Mouse (Mus musculus): ENCODE measurements around the gene 4930447C04Rik. TPM values are rescaled to one million over a fixed set of nuclear protein-coding genes. Genes with fewer than 3 reads are reported as not detected.

4930447C04Rik gene
- polyA plus RNA-seq, 1 experiment from 2014 or later = 7.1 TPM

GRCm38 (mm10) chr12:72946064-72946395 lies 5.5 kb upstream of the 4930447C04Rik start:
- Histone ChIP-seq H3K27me3 (ENCODE audit: control insufficient read depth, insufficient read depth, low read length) (peaks cover 58% of the 10 kb centered on the region), H3K4me1 (ENCODE audit: control insufficient read depth, insufficient read depth, low read length) (0 out of 2 replicates have a peak, but pooled peaks cover 4% of the 10 kb centered on the region), H3K9ac (replicated peaks; ENCODE audit: low read depth, low read length) (no peak overlapping the region), H3K27ac (ENCODE audit: low read depth, low read length) (no peak overlapping the region), H3K4me2 (ENCODE audit: low read depth, low read length) (peak overlapping the region; percentile 43; the same call in 1 of the 2 replicates), H3K9me3 (ENCODE audit: control insufficient read depth, low read length) (no peaks in the 10 kb centered on the region), H3K4me3 (ENCODE audit: low read depth, low read length) (no peak overlapping the region), H3K36me3 (ENCODE audit: control insufficient read depth, insufficient read depth, low read length) (no peaks in the 10 kb centered on the region)
- WGBS = 7% methylated on average over 8 of the region's 8 CpGs
- peak; percentile 34; the same call in 1 of the 2 replicates for ATAC-seq (ENCODE audit: low read depth)

DNA sequence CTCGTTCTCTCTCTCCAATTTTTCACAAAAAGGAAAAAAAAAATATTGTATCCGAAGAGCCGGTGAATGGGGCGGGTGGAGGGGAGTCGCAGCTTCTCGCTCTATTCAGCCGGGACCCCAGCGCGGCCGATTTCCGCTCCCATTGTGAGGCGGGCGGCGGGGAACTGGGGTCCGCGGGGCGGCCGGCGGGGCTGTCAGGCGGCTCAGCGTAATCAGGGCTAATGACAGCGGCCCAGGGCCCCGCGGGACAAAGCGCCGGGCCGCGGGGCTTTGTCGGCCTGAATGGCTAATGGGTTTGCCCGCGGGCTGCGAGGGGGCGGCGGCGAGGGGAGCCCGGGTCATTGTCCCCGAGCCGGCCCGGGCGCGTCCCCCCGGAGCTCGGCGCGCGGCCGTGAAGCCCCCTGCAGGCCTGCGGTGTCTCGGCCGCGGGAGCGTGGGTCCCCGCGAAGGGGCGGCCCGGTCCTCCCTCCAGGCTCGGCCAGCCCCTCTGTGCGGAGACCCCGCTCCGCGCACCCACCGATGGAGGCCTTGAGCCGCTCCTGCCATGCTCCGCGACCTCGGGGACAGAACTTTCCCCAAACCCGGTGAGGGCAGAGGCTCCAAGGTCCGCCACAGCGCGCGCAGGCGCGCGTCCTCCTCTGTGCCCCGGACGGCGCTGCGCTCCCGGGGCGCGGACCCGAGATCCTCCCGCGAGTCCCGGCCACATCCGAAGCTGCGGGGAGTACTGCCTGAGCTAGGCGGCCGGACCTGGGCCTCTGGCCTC lies 4.9 kb upstream of the 4930447C04Rik start:
- under 1% methylated on average over 64 of the region's 89 CpGs for WGBS
- Histone ChIP-seq H3K4me1 (ENCODE audit: control insufficient read depth, insufficient read depth, low read length) (0 out of 2 replicates have a peak, but pooled peaks cover 4% of the 10 kb centered on the region), H3K9ac (replicated peaks; ENCODE audit: low read depth, low read length) (no peak overlapping the region), H3K27me3 (ENCODE audit: control insufficient read depth, insufficient read depth, low read length) (peaks cover 61% of the 10 kb centered on the region), H3K9me3 (ENCODE audit: control insufficient read depth, low read length) (no peaks in the 10 kb centered on the region), H3K4me3 (ENCODE audit: low read depth, low read length) (peak overlapping the region; percentile 26), H3K4me2 (ENCODE audit: low read depth, low read length) (peak overlapping the region; percentile 43), H3K36me3 (ENCODE audit: control insufficient read depth, insufficient read depth, low read length) (no peaks in the 10 kb centered on the region), H3K27ac (ENCODE audit: low read depth, low read length) (no peak overlapping the region)
- ATAC-seq (ENCODE audit: low read depth) = peak; percentile 60; the same call in 1 of the 2 replicates

- Histone ChIP-seq H3K36me3 (ENCODE audit: control insufficient read depth, insufficient read depth, low read length) (no peaks in the 10 kb centered on the region), H3K4me2 (ENCODE audit: low read depth, low read length) (peak overlapping the region; percentile 43), H3K9me3 (ENCODE audit: control insufficient read depth, low read length) (no peaks in the 10 kb centered on the region), H3K9ac (replicated peaks; ENCODE audit: low read depth, low read length) (no peak overlapping the region), H3K4me3 (ENCODE audit: low read depth, low read length) (peak overlapping the region; percentile 26; the same call in 1 of the 2 replicates), H3K4me1 (ENCODE audit: control insufficient read depth, insufficient read depth, low read length) (0 out of 2 replicates have a peak, but pooled peaks cover 4% of the 10 kb centered on the region), H3K27ac (ENCODE audit: low read depth, low read length) (no peak overlapping the region), H3K27me3 (ENCODE audit: control insufficient read depth, insufficient read depth, low read length) (peaks cover 63% of the 10 kb centered on the region)
- ATAC-seq (ENCODE audit: low read depth) = no peak
- 1% methylated on average over 24 of the region's 24 CpGs for WGBS
Measured at GRCm38 (mm10) chr12:72944411-72945225, 4.0 kb upstream of the 4930447C04Rik start.

- Histone ChIP-seq H3K9me3 (ENCODE audit: control insufficient read depth, low read length) (no peaks in the 10 kb centered on the region), H3K27ac (ENCODE audit: low read depth, low read length) (no peak overlapping the region), H3K36me3 (ENCODE audit: control insufficient read depth, insufficient read depth, low read length) (no peaks in the 10 kb centered on the region), H3K27me3 (ENCODE audit: control insufficient read depth, insufficient read depth, low read length) (peaks cover 65% of the 10 kb centered on the region), H3K4me1 (ENCODE audit: control insufficient read depth, insufficient read depth, low read length) (0 out of 2 replicates have a peak, but pooled peaks cover 4% of the 10 kb centered on the region), H3K4me3 (ENCODE audit: low read depth, low read length) (no peak overlapping the region), H3K4me2 (ENCODE audit: low read depth, low read length) (no peak overlapping the region), H3K9ac (replicated peaks; ENCODE audit: low read depth, low read length) (no peak overlapping the region)
- 5% methylated on average over 2 of the region's 2 CpGs for WGBS
- no peak for ATAC-seq (ENCODE audit: low read depth)
Measured at GRCm38 (mm10) chr12:72943574-72944110, 3.1 kb upstream of the 4930447C04Rik start.

DNA sequence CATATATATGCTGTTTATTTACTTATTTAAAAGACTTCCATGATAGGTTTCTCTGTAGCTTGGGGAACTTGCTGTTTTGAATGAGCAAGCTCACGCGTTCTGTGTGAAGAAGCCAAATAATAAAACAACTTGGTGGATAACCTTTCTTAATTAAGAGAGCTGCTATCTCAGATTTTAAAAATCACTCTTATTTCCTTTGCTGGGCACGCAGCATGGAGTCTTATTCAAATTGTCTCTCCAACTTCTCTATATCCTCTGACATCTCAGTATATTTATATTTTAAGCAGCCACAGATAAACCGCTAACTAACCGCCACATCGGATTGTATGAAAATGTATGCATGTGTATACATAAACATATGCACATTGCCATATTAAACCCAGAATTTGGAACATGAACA lies 1.6 kb upstream of the 4930447C04Rik start:
- no peak overlapping the region for H3K4me2 ChIP-seq (ENCODE audit: low read depth, low read length)
- H3K36me3 ChIP-seq (ENCODE audit: control insufficient read depth, insufficient read depth, low read length) = no peaks in the 10 kb centered on the region
- no peak for ATAC-seq (ENCODE audit: low read depth)
- WGBS = 14% methylated on average over 6 of the region's 6 CpGs
- no peak overlapping the region for H3K9ac ChIP-seq (replicated peaks; ENCODE audit: low read depth, low read length)
- H3K27ac ChIP-seq (ENCODE audit: low read depth, low read length) = no peak overlapping the region
- H3K9me3 ChIP-seq (ENCODE audit: control insufficient read depth, low read length) = no peaks in the 10 kb centered on the region
- no peak overlapping the region for H3K4me3 ChIP-seq (ENCODE audit: low read depth, low read length)
- 0 out of 2 replicates have a peak, but pooled peaks cover 4% of the 10 kb centered on the region for H3K4me1 ChIP-seq (ENCODE audit: control insufficient read depth, insufficient read depth, low read length)
- peaks cover 61% of the 10 kb centered on the region for H3K27me3 ChIP-seq (ENCODE audit: control insufficient read depth, insufficient read depth, low read length)

- H3K27ac ChIP-seq (ENCODE audit: low read depth, low read length) = no peak overlapping the region
- peaks cover 60% of the 10 kb centered on the region for H3K27me3 ChIP-seq (ENCODE audit: control insufficient read depth, insufficient read depth, low read length)
- ATAC-seq (ENCODE audit: low read depth) = no peak
- H3K4me3 ChIP-seq (ENCODE audit: low read depth, low read length) = no peak overlapping the region
- H3K9me3 ChIP-seq (ENCODE audit: control insufficient read depth, low read length) = no peaks in the 10 kb centered on the region
- 0 out of 2 replicates have a peak, but pooled peaks cover 4% of the 10 kb centered on the region for H3K4me1 ChIP-seq (ENCODE audit: control insufficient read depth, insufficient read depth, low read length)
- no peaks in the 10 kb centered on the region for H3K36me3 ChIP-seq (ENCODE audit: control insufficient read depth, insufficient read depth, low read length)
- under 1% methylated on average over 32 of the region's 32 CpGs for WGBS
- H3K9ac ChIP-seq (replicated peaks; ENCODE audit: low read depth, low read length) = no peak overlapping the region
- H3K4me2 ChIP-seq (ENCODE audit: low read depth, low read length) = no peak overlapping the region
Measured at GRCm38 (mm10) chr12:72941398-72942051, 951 bp upstream of the 4930447C04Rik start.

GRCm38 (mm10) chr12:72940822-72941397 lies 336 bp upstream of the 4930447C04Rik start:
- H3K4me1 ChIP-seq (ENCODE audit: control insufficient read depth, insufficient read depth, low read length) = 0 out of 2 replicates have a peak, but pooled peaks cover 4% of the 10 kb centered on the region
- no peak for ATAC-seq (ENCODE audit: low read depth)
- H3K9ac ChIP-seq (replicated peaks; ENCODE audit: low read depth, low read length) = no peak overlapping the region
- H3K4me3 ChIP-seq (ENCODE audit: low read depth, low read length) = no peak overlapping the region
- H3K27me3 ChIP-seq (ENCODE audit: control insufficient read depth, insufficient read depth, low read length) = peaks cover 57% of the 10 kb centered on the region
- 2% methylated on average over 11 of the region's 11 CpGs for WGBS
- no peaks in the 10 kb centered on the region for H3K36me3 ChIP-seq (ENCODE audit: control insufficient read depth, insufficient read depth, low read length)
- H3K9me3 ChIP-seq (ENCODE audit: control insufficient read depth, low read length) = no peaks in the 10 kb centered on the region
- H3K4me2 ChIP-seq (ENCODE audit: low read depth, low read length) = no peak overlapping the region
- no peak overlapping the region for H3K27ac ChIP-seq (ENCODE audit: low read depth, low read length)

GRCm38 (mm10) chr12:72939616-72940015 lies 958 bp downstream of the 4930447C04Rik start, which contains the start of gene Six6:
Gene Six6, plus strand, starts transcription at chr12:72939892.
- H3K4me3 ChIP-seq (ENCODE audit: low read depth, low read length) = no peak within 1 kb of the TSS
- no peak within 1 kb of the TSS for H3K9ac ChIP-seq (replicated peaks; ENCODE audit: low read depth, low read length)
- peak within 1 kb of the TSS; percentile 24; the same call in 1 of the 2 replicates for H3K4me2 ChIP-seq (ENCODE audit: low read depth, low read length)
- no peaks in the 10 kb centered on the region for H3K9me3 ChIP-seq (ENCODE audit: control insufficient read depth, low read length)
- H3K27ac ChIP-seq (ENCODE audit: low read depth, low read length) = no peak within 1 kb of the TSS
- WGBS = under 1% methylated on average over 28 of the region's 28 CpGs
- no peaks in the 10 kb centered on the region for H3K4me1 ChIP-seq (ENCODE audit: control insufficient read depth, insufficient read depth, low read length)
- ATAC-seq (ENCODE audit: low read depth) = 0 out of 2 replicates have a peak, but pooled peaks have one; percentile 28
- peaks cover 63% of the 10 kb centered on the region for H3K27me3 ChIP-seq (ENCODE audit: control insufficient read depth, insufficient read depth, low read length)
- no peaks in the 10 kb centered on the region for H3K36me3 ChIP-seq (ENCODE audit: control insufficient read depth, insufficient read depth, low read length)
